Mouse (Mus musculus) megakaryocyte, embryonic 14.5 days (primary cell): ENCODE measurements around the gene Ttc3. TPM values are rescaled to one million over a fixed set of nuclear protein-coding genes. Genes with fewer than 3 reads are reported as not detected.
A peak's percentile ranks its signal among the peaks of the same experiment; 100 is the strongest.

Experiments used
- H3K27me3 ChIP-seq: replicated peaks from 2 replicates; pipeline ENCODE3; 2012; ENCODE audit warnings: inconsistent platforms
- H3K36me3 ChIP-seq: replicated peaks from 2 replicates; pipeline ENCODE3; 2012; ENCODE audit warnings: low read length, inconsistent platforms, mixed read lengths
- H3K4me1 ChIP-seq: 2 replicates; pipeline ENCODE4 v1.6.1; 2012; ENCODE audit warnings: inconsistent platforms
- H3K4me3 ChIP-seq: replicated peaks from 2 replicates; pipeline ENCODE3; 2012; ENCODE audit warnings: moderate library complexity, mild to moderate bottlenecking, inconsistent platforms
- H3K9me3 ChIP-seq: 2 replicates; pipeline ENCODE4 v1.6.1; 2012; ENCODE audit warnings: inconsistent platforms
- FLI1 ChIP-seq: IDR thresholded peaks from 2 replicates; pipeline ENCODE4 v1.6.1; 2012; ENCODE audit warnings: low read length, inconsistent platforms, mixed read lengths
- GATA1 ChIP-seq: IDR thresholded peaks from 3 replicates; pipeline ENCODE4 v1.6.1; 2012; ENCODE audit warnings: mixed read lengths, low read length, inconsistent platforms, borderline replicate concordance
- polyA plus RNA-seq: library from polyadenylated mRNA; stranded (reverse); fragments of >175 nt; gene quantifications from 2 replicates; pipeline ENCODE4 v1.2.3, GENCODE M21; 2012; ENCODE audit warnings: low replicate concordance; ENCODE audit not compliant: insufficient read depth

Gene Ttc3
- polyA plus RNA-seq, 1 experiment = 2.1 TPM

GRCm38 (mm10) chr16:94356776-94357494 is 13.5 kb upstream of the Ttc3 start:
- H3K4me1 ChIP-seq = peaks cover 33% of the 10 kb centered on the region
- H3K4me3 ChIP-seq = no peak overlapping the region
- no peaks in the 10 kb centered on the region for H3K36me3 ChIP-seq
- no peak for TF ChIP-seq FLI1
- no peak for TF ChIP-seq GATA1
- peaks cover 2% of the 10 kb centered on the region for H3K27me3 ChIP-seq
- no peaks in the 10 kb centered on the region for H3K9me3 ChIP-seq

- Histone ChIP-seq H3K4me1 (peaks cover 44% of the 10 kb centered on the region), H3K36me3 (no peaks in the 10 kb centered on the region), H3K4me3 (no peak overlapping the region), H3K9me3 (no peaks in the 10 kb centered on the region), H3K27me3 (peaks cover 2% of the 10 kb centered on the region)
- TF ChIP-seq FLI1 = no peak
- no peak for TF ChIP-seq GATA1
Measured at GRCm38 (mm10) chr16:94358091-94358490, 12.3 kb upstream of the Ttc3 start.

DNA sequence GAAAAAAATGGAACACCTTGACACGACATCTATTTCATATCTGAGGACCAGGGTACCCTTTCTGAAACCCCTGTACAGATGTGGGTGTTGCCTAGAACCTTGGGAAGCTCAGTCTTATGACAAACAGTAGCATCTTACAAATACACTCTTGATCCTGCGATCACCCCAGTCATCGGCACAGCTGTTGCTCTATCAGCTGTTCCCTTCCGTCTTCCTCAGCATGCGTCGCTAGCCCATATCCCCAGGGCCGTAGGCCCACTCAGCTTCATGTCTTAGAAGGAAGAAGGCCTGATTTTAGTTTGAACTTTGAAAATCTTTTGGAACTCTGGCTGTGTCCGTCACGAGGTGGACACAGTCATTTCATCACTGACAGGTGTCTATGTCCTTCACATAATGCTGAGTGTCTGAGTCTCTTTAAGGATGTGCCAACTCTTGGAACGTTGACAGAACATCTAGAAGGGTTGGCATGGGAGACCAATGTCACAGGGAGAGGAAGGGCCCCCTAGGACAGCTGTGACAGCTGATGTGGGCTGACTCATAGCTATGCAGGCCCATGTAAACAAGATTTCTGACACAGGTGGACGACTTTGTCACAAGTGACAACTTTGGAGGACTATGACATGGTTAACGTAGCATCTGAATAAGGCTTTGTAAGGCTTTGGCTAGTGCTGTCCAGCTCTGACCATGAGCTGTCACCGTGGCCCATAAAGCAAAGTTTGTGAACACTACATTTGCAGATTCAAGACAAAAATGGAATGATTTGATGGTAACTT is 9.7 kb upstream of the Ttc3 start:
- H3K4me3 ChIP-seq = no peak overlapping the region
- no peaks in the 10 kb centered on the region for H3K27me3 ChIP-seq
- peaks cover 56% of the 10 kb centered on the region for H3K4me1 ChIP-seq
- TF ChIP-seq GATA1 = no peak
- TF ChIP-seq FLI1 = no peak
- no peaks in the 10 kb centered on the region for H3K9me3 ChIP-seq
- H3K36me3 ChIP-seq = peaks cover 7% of the 10 kb centered on the region

- H3K36me3 ChIP-seq = peaks cover 17% of the 10 kb centered on the region
- TF ChIP-seq GATA1 (no peak), FLI1 (no peak)
- H3K9me3 ChIP-seq = no peaks in the 10 kb centered on the region
Measured at GRCm38 (mm10) chr16:94362174-94362873, 8.1 kb upstream of the Ttc3 start.

GRCm38 (mm10) chr16:94363814-94364213 is 6.6 kb upstream of the Ttc3 start:
- no peak for TF ChIP-seq FLI1
- no peak for TF ChIP-seq GATA1
- Histone ChIP-seq H3K4me3 (peak overlapping the region; percentile 73), H3K4me1 (peaks cover 73% of the 10 kb centered on the region), H3K36me3 (peaks cover 20% of the 10 kb centered on the region), H3K27me3 (no peaks in the 10 kb centered on the region), H3K9me3 (no peaks in the 10 kb centered on the region)

More at GRCm38 (mm10) chr16:94362174-94362873, 8.1 kb upstream of the Ttc3 start:
- Histone ChIP-seq H3K27me3 (no peaks in the 10 kb centered on the region), H3K4me3 (peak overlapping the region; percentile 76), H3K4me1 (peaks cover 71% of the 10 kb centered on the region)

DNA sequence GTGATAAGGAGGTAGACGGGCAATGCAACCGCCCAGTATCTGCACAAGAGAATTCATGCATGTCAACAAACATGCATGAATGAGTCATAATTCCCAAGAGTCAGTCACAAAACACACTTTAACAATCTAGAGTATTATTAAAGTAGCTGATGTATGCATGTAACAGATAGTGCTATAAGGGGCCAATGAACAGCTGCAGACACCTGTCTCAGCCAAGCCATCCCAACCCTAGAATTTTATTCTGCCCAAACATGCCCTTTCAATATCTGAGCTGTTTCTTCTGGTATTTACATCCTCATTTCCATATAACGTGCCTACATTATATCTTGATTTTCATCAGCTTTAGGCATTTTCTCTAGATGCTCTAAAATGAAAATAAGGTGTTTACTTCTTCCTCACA is 5.0 kb upstream of the Ttc3 start:
- Histone ChIP-seq H3K4me1 (peaks cover 87% of the 10 kb centered on the region), H3K27me3 (no peaks in the 10 kb centered on the region), H3K36me3 (peaks cover 20% of the 10 kb centered on the region), H3K9me3 (no peaks in the 10 kb centered on the region), H3K4me3 (no peak overlapping the region)
- no peak for TF ChIP-seq FLI1
- TF ChIP-seq GATA1 = no peak

GRCm38 (mm10) chr16:94369596-94370172 is 734 bp upstream of the Ttc3 start:
- H3K4me1 ChIP-seq = peaks cover 69% of the 10 kb centered on the region
- no peaks in the 10 kb centered on the region for H3K27me3 ChIP-seq
- peak overlapping the region; percentile 99 for H3K4me3 ChIP-seq
- no peaks in the 10 kb centered on the region for H3K9me3 ChIP-seq
- TF ChIP-seq FLI1 = no peak
- no peak for TF ChIP-seq GATA1
- peaks cover 19% of the 10 kb centered on the region for H3K36me3 ChIP-seq

DNA sequence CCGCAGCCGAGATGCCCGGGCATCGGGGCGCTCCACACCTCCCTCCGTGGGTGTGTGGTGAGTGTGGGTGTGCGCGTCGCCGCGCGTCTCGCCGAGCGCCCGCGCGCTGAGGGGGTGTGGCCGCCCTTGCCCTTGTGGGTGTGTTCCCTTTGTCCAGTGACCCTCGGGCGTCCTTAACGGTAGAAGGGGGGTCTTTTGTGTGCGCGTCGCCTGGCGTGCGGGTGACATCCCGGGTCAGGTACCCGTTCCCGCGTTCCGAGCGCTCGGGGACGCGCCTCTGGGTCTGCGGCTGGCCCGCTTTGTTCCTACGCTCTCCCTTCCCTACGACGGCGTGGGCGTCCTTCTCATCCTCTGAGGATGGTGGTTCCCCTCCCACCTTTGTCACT is 490 bp downstream of the Ttc3 start:
- H3K36me3 ChIP-seq = peaks cover 13% of the 10 kb centered on the region
- no peaks in the 10 kb centered on the region for H3K27me3 ChIP-seq
- no peaks in the 10 kb centered on the region for H3K9me3 ChIP-seq
- TF ChIP-seq FLI1 = no peak
- no peak for TF ChIP-seq GATA1
- peaks cover 61% of the 10 kb centered on the region for H3K4me1 ChIP-seq
- H3K4me3 ChIP-seq = peak overlapping the region; percentile 99

DNA sequence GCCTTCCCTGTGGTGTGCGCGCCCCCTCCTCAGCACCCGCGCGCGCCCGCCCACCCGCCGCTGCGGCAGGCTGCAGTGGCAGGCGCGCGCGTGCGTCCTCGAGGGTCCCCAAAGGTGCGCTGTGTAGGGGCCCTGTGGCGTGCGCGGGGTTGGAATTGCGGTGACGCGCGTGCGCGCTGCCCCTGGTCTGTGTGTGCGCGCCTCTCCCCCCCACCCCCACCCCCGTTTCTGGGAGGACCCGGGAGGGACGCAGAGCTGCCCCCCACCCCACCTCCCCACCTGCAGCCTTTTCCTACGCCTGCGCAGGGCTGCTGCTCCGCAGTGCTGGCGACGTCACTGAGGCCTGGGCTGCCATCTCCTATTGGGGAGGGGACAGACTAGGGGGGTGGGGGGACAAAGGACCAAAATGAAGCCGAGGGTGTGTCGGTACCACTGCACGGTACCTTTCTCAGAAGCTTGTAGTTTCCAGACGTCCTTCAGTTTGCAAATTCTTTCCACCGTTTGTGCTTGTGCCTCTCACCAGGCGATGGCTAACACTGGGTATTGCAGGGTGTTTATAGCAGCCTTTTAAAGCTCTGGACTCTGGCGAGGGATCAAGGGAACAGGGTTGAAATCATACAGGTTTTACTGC is 998 bp downstream of the Ttc3 start, which contains the start of gene Pigp:
TSS of gene Pigp (minus strand) at position 542 of the 631 bp plus-strand sequence.
- H3K27me3 ChIP-seq = no peaks in the 10 kb centered on the region
- no peak for TF ChIP-seq FLI1
- no peak for TF ChIP-seq GATA1
- H3K36me3 ChIP-seq = peaks cover 10% of the 10 kb centered on the region
- no peaks in the 10 kb centered on the region for H3K9me3 ChIP-seq
- peak within 1 kb of the TSS; percentile 99 for H3K4me3 ChIP-seq
- H3K4me1 ChIP-seq = peaks cover 59% of the 10 kb centered on the region
